Mouse (Mus musculus) midbrain, embryonic 10.5 days (tissue): ENCODE results near the gene Tarsl2. TPM values are rescaled to one million over a fixed set of nuclear protein-coding genes. Genes with fewer than 3 reads are reported as not detected.

Experiments used
- DNase-seq: peaks from one replicate; pipeline ENCODE4 v3.0.0-alpha.2; 2017; ENCODE audit warnings: low spot score
- H3K27ac ChIP-seq: fragments of 300-500 bp; sonication (generic); replicated peaks from 2 replicates; pipeline ENCODE4 v1.5.1; 2016; ENCODE audit warnings: mild to moderate bottlenecking
- H3K27me3 ChIP-seq: fragments of 300-500 bp; sonication (generic); 2 replicates; pipeline ENCODE4 v1.6.1; 2016; ENCODE audit warnings: low read depth, mild to moderate bottlenecking; ENCODE audit not compliant: poor library complexity, severe bottlenecking
- H3K36me3 ChIP-seq: fragments of 300-500 bp; sonication (generic); 2 replicates; pipeline ENCODE4 v1.6.1; 2016; ENCODE audit warnings: mild to moderate bottlenecking, moderate library complexity
- H3K4me1 ChIP-seq: fragments of 300-500 bp; sonication (generic); 2 replicates; pipeline ENCODE4 v1.6.1; 2016
- H3K4me3 ChIP-seq: fragments of 300-500 bp; sonication (generic); 2 replicates; pipeline ENCODE4 v1.5.1; 2016; ENCODE audit warnings: mild to moderate bottlenecking, moderate library complexity
- H3K9me3 ChIP-seq: fragments of 300-500 bp; sonication (generic); replicated peaks from 2 replicates; pipeline ENCODE4 v1.6.1; 2016; ENCODE audit warnings: mild to moderate bottlenecking
- WGBS: fragments of 180-500 bp; shearing (Covaris S2); methylation state at CpG from one replicate; pipeline ENCODE4 v1.1.7; 2016; 5-methylcytosine and 5-hydroxymethylcytosine counted together
- polyA plus RNA-seq: library from polyadenylated mRNA; unstranded; fragments of >200 nt; fragmentation: Nextera tagmentation; extraction: Ambion mirVana; gene quantifications from 2 replicates; pipeline ENCODE4 v1.2.1, GENCODE M21; 2016

Gene Tarsl2
- polyA plus RNA-seq, 1 experiment from 2014 or later = 8.0 TPM

- Histone ChIP-seq H3K27ac (no peak overlapping the region), H3K36me3 (no peaks in the 10 kb centered on the region), H3K9me3 (no peaks in the 10 kb centered on the region), H3K4me3 (no peak overlapping the region), H3K4me1 (peaks cover 6% of the 10 kb centered on the region; the same call in 1 of the 2 replicates), H3K27me3 (0 out of 2 replicates have a peak, but pooled peaks cover 23% of the 10 kb centered on the region)
- WGBS = 79% methylated on average over 6 of the region's 6 CpGs
- DNase-seq = no peak
These were observed 8.9 kb upstream of the Tarsl2 start for GRCm38 (mm10) chr7:65635831-65636230.

- 0 out of 2 replicates have a peak, but pooled peaks cover 23% of the 10 kb centered on the region for H3K27me3 ChIP-seq
- H3K27ac ChIP-seq = no peak overlapping the region
- H3K4me1 ChIP-seq = peaks cover 6% of the 10 kb centered on the region; the same call in 1 of the 2 replicates
- H3K9me3 ChIP-seq = no peaks in the 10 kb centered on the region
- H3K4me3 ChIP-seq = no peak overlapping the region
- no peaks in the 10 kb centered on the region for H3K36me3 ChIP-seq
- DNase-seq = no peak
- WGBS = 53% methylated on average over 7 of the region's 7 CpGs
These were observed 8.3 kb upstream of the Tarsl2 start for GRCm38 (mm10) chr7:65636356-65636880.

- 66% methylated on average over 7 of the region's 7 CpGs for WGBS
- peaks cover 6% of the 10 kb centered on the region; the same call in 1 of the 2 replicates for H3K4me1 ChIP-seq
- DNase-seq = no peak
These were observed 6.4 kb upstream of the Tarsl2 start for GRCm38 (mm10) chr7:65638170-65638770.

GRCm38 (mm10) chr7:65639821-65640382 is 4.8 kb upstream of the Tarsl2 start:
- Histone ChIP-seq H3K36me3 (no peaks in the 10 kb centered on the region), H3K4me1 (peaks cover 18% of the 10 kb centered on the region), H3K27me3 (peaks cover 37% of the 10 kb centered on the region), H3K4me3 (no peak overlapping the region), H3K9me3 (no peaks in the 10 kb centered on the region), H3K27ac (no peak overlapping the region)
- no peak for DNase-seq
- WGBS = 76% methylated on average over 6 of the region's 6 CpGs

More at GRCm38 (mm10) chr7:65638170-65638770, 6.4 kb upstream of the Tarsl2 start:
- H3K9me3 ChIP-seq = no peaks in the 10 kb centered on the region
- H3K27me3 ChIP-seq = peaks cover 32% of the 10 kb centered on the region
- no peaks in the 10 kb centered on the region for H3K36me3 ChIP-seq
- H3K27ac ChIP-seq = no peak overlapping the region
- H3K4me3 ChIP-seq = no peak overlapping the region

GRCm38 (mm10) chr7:65640672-65641071 is 4.0 kb upstream of the Tarsl2 start:
- Histone ChIP-seq H3K27me3 (peaks cover 32% of the 10 kb centered on the region), H3K4me1 (peaks cover 23% of the 10 kb centered on the region), H3K27ac (no peak overlapping the region), H3K36me3 (no peaks in the 10 kb centered on the region), H3K9me3 (no peaks in the 10 kb centered on the region), H3K4me3 (no peak overlapping the region)
- no peak for DNase-seq
- WGBS = 87% methylated on average over 6 of the region's 6 CpGs

- H3K36me3 ChIP-seq = peaks cover 5% of the 10 kb centered on the region; the same call in 1 of the 2 replicates
- no peaks in the 10 kb centered on the region for H3K9me3 ChIP-seq
- peaks cover 36% of the 10 kb centered on the region for H3K27me3 ChIP-seq
- H3K27ac ChIP-seq = no peak overlapping the region
- H3K4me1 ChIP-seq = peaks cover 17% of the 10 kb centered on the region
- no peak for DNase-seq
- no peak overlapping the region for H3K4me3 ChIP-seq
- WGBS = 81% methylated on average over 6 of the region's 6 CpGs
These were observed 2.1 kb upstream of the Tarsl2 start for GRCm38 (mm10) chr7:65642371-65643304.

GRCm38 (mm10) chr7:65643861-65644421 is 757 bp upstream of the Tarsl2 start:
- 38% methylated on average over 6 of the region's 6 CpGs for WGBS
- Histone ChIP-seq H3K27me3 (peaks cover 36% of the 10 kb centered on the region), H3K36me3 (peaks cover 17% of the 10 kb centered on the region), H3K4me1 (peaks cover 17% of the 10 kb centered on the region), H3K27ac (no peak overlapping the region), H3K9me3 (peaks cover 3% of the 10 kb centered on the region; the same call in 1 of the 2 replicates), H3K4me3 (peak overlapping the region; percentile 67)
- DNase-seq = no peak

- DNase-seq = no peak
- WGBS = 85% methylated on average over 8 of the region's 8 CpGs
These were observed 1.3 kb downstream of the Tarsl2 start for GRCm38 (mm10) chr7:65645996-65646395.

GRCm38 (mm10) chr7:65650662-65651061 is 6.0 kb downstream of the Tarsl2 start:
- Histone ChIP-seq H3K36me3 (peaks cover 55% of the 10 kb centered on the region), H3K27ac (no peak overlapping the region), H3K4me3 (no peak overlapping the region), H3K4me1 (no peaks in the 10 kb centered on the region), H3K9me3 (peaks cover 10% of the 10 kb centered on the region), H3K27me3 (peaks cover 6% of the 10 kb centered on the region; the same call in 1 of the 2 replicates)
- DNase-seq = no peak
- 87% methylated on average over 4 of the region's 4 CpGs for WGBS

More at GRCm38 (mm10) chr7:65645996-65646395, 1.3 kb downstream of the Tarsl2 start:
- Histone ChIP-seq H3K36me3 (peaks cover 31% of the 10 kb centered on the region), H3K27ac (no peak overlapping the region), H3K27me3 (peaks cover 26% of the 10 kb centered on the region), H3K4me3 (no peak overlapping the region), H3K4me1 (peaks cover 17% of the 10 kb centered on the region), H3K9me3 (peaks cover 10% of the 10 kb centered on the region)

- WGBS = 93% methylated on average over 2 of the region's 2 CpGs
- peaks cover 26% of the 10 kb centered on the region; the same call in 1 of the 2 replicates for H3K36me3 ChIP-seq
- no peaks in the 10 kb centered on the region for H3K4me1 ChIP-seq
- no peaks in the 10 kb centered on the region for H3K9me3 ChIP-seq
- H3K4me3 ChIP-seq = no peak overlapping the region
- DNase-seq = no peak
- no peak overlapping the region for H3K27ac ChIP-seq
- no peaks in the 10 kb centered on the region for H3K27me3 ChIP-seq
These were observed 12.9 kb downstream of the Tarsl2 start for GRCm38 (mm10) chr7:65657490-65658120.

- no peaks in the 10 kb centered on the region for H3K4me1 ChIP-seq
These were observed 18.6 kb downstream of the Tarsl2 start for GRCm38 (mm10) chr7:65663225-65663790.

More at GRCm38 (mm10) chr7:65663225-65663790, 18.6 kb downstream of the Tarsl2 start:
- peaks cover 23% of the 10 kb centered on the region; the same call in 1 of the 2 replicates for H3K36me3 ChIP-seq
- DNase-seq = no peak
- H3K27me3 ChIP-seq = no peaks in the 10 kb centered on the region
- no peak overlapping the region for H3K4me3 ChIP-seq
- no peaks in the 10 kb centered on the region for H3K9me3 ChIP-seq
- 86% methylated on average over 11 of the region's 11 CpGs for WGBS
- no peak overlapping the region for H3K27ac ChIP-seq
